11 mouse cellular contexts compared by ENCODE assay signal in genomic region chr17:42975312-42975996, GRCm38 (mm10). TPM values are rescaled to one million over a fixed set of nuclear protein-coding genes. Genes with fewer than 3 reads are reported as not detected.
DNase-seq lines count a peak whose midpoint lies in the region; ATAC-seq and TF ChIP-seq lines count a peak whose summit lies in the region.
"Had no signal": no experiment of that assay in that cellular context is flagged by ENCODE, and none has a peak within 500 bp of the region (broad histone marks: within the 10 kb centered on the region; RNA-seq: fewer than 3 reads in every experiment).

No protein-coding gene starts in this region.

- H3K4me2 ChIP-seq in hindbrain, postnatal 0 days (ENCODE audit: low read depth, low read length), result no peak overlapping the region
- peak overlapping the region; percentile 29 for H3K4me2 ChIP-seq in lung, embryonic 15.5 days

- no peak for TF ChIP-seq CTCF in hindbrain, postnatal 0 days (IDR thresholded peaks at IDR 0.05; ENCODE audit: low read depth)

- no peak overlapping the region for H3K9ac ChIP-seq in hindbrain, postnatal 0 days (replicated peaks; ENCODE audit: low read length)
- no peak overlapping the region for H3K9ac ChIP-seq in lung, embryonic 15.5 days

- no peak overlapping the region for H3K4me3 ChIP-seq in hindbrain, postnatal 0 days (ENCODE audit: low read length)
- no peak overlapping the region for H3K4me3 ChIP-seq in hindbrain, embryonic 10.5 days
- H3K4me3 ChIP-seq in lung, embryonic 15.5 days, result no peak overlapping the region
- H3K4me3 ChIP-seq: gastrocnemius, adult 2 months had no signal

- no peaks in the 10 kb centered on the region for H3K27me3 ChIP-seq in hindbrain, postnatal 0 days (ENCODE audit: insufficient read depth, low read length)
- no peaks in the 10 kb centered on the region for H3K27me3 ChIP-seq in hindbrain, embryonic 10.5 days (ENCODE audit: insufficient read depth, poor library complexity, severe bottlenecking)
- no peaks in the 10 kb centered on the region for H3K27me3 ChIP-seq in lung, embryonic 15.5 days

- WGBS in hindbrain, postnatal 0 days, result 56% methylated on average over 18 of the region's 18 CpGs
- WGBS in hindbrain, embryonic 10.5 days, result 84% methylated on average over 18 of the region's 18 CpGs
- 25% methylated on average over 18 of the region's 18 CpGs for WGBS in lung, embryonic 15.5 days

- no peaks in the 10 kb centered on the region for H3K4me1 ChIP-seq in hindbrain, postnatal 0 days (ENCODE audit: insufficient read depth, low read length)
- 0 out of 2 replicates have a peak, but pooled peaks cover 3% of the 10 kb centered on the region for H3K4me1 ChIP-seq in hindbrain, embryonic 10.5 days (replicated peaks)
- H3K4me1 ChIP-seq in lung, embryonic 15.5 days, result peaks cover 9% of the 10 kb centered on the region

- ATAC-seq in hindbrain, postnatal 0 days, result no peak
- ATAC-seq in lung, embryonic 15.5 days (ENCODE audit: borderline replicate concordance, extremely low read depth, low FRiP score, low TSS enrichment), result peak; percentile 87
- no peak for ATAC-seq in erythroblast, adult 5-6 weeks (replicated peaks; ENCODE audit: low FRiP score, poor library complexity, severe bottlenecking)

- no peak overlapping the region for H3K27ac ChIP-seq in hindbrain, postnatal 0 days
- no peak overlapping the region for H3K27ac ChIP-seq in hindbrain, embryonic 10.5 days
- peak overlapping the region; percentile 56 for H3K27ac ChIP-seq in lung, embryonic 15.5 days
- H3K27ac ChIP-seq: gastrocnemius, adult 2 months had no signal

- H3K9me3 ChIP-seq in hindbrain, postnatal 0 days (ENCODE audit: low read length), result no peaks in the 10 kb centered on the region
- H3K9me3 ChIP-seq in hindbrain, embryonic 10.5 days, result no peaks in the 10 kb centered on the region
- no peaks in the 10 kb centered on the region for H3K9me3 ChIP-seq in lung, embryonic 15.5 days

- no peaks in the 10 kb centered on the region for H3K36me3 ChIP-seq in hindbrain, postnatal 0 days (ENCODE audit: insufficient read depth, low read length)
- no peaks in the 10 kb centered on the region for H3K36me3 ChIP-seq in hindbrain, embryonic 10.5 days
- H3K36me3 ChIP-seq in lung, embryonic 15.5 days, result no peaks in the 10 kb centered on the region

- DNase-seq in hindbrain, postnatal 0 days (ENCODE audit: low spot score), result peak; percentile 27
- no peak for DNase-seq in hindbrain, embryonic 10.5 days (ENCODE audit: low spot score)
- peak; percentile 34 for DNase-seq in NIH3T3 (ENCODE audit: low read depth)
- peak; percentile 26 for DNase-seq in fat pad, adult 2 months (ENCODE audit: extremely low read depth, low read depth, low spot score)
- no peak for DNase-seq in gastrocnemius, postnatal 10 days
- DNase-seq in cerebellum, adult 8-10 months, result no peak
- DNase-seq: embryo, embryonic 11 days; gastrocnemius, adult 2 months; liver had no signal

RNA-seq across cellular contexts. Expression of gene Tnfrsf21, which starts 40.9 kb away (rescaled TPM):
- total RNA-seq in hindbrain, postnatal 0 days (2014; rRNA removed), result 115 and 122 TPM in 2 replicates
- 71.6 and 76.8 TPM in 2 replicates for polyA plus RNA-seq in hindbrain, postnatal 0 days (2015; fragmentation: Nextera tagmentation; extraction: Ambion mirVana)
- 28.0 and 31.4 TPM in 2 replicates for polyA plus RNA-seq in hindbrain, embryonic 10.5 days (2016; fragmentation: Nextera tagmentation; extraction: Ambion mirVana)
- polyA plus RNA-seq in lung, embryonic 15.5 days (2015; fragmentation: Nextera tagmentation; extraction: Ambion mirVana), result 41.9 and 44.2 TPM in 2 replicates
- 10 to 100 TPM; 34.7 to 41.4 TPM for total RNA-seq in gastrocnemius, postnatal 10 days (2021)
- 21.1 and 27.8 TPM in 2 replicates for total RNA-seq in erythroblast, adult 5-6 weeks (2015; ENCODE audit: low replicate concordance)
- 17.6 and 24.6 TPM in 2 replicates for total RNA-seq in erythroblast, adult 5-6 weeks (2017; ENCODE audit: low replicate concordance)

Comparison
In these comparisons a context has a peak if more than half of its experiments do, and no peak if none do; other contexts are left out.
1. DNase-seq: peak in hindbrain, postnatal 0 days (single experiment), NIH3T3 (single experiment) and fat pad, adult 2 months (single experiment); none in hindbrain, embryonic 10.5 days (single experiment), gastrocnemius, postnatal 10 days (single experiment) and cerebellum, adult 8-10 months (single experiment).